Mouse (Mus musculus): ENCODE results near the gene Rad23a. TPM values are rescaled to one million over a fixed set of nuclear protein-coding genes. Genes with fewer than 3 reads are reported as not detected.

Gene Rad23a
- total and polyA plus RNA-seq, 2 experiments = 28.2 to 68.4 TPM

DNA sequence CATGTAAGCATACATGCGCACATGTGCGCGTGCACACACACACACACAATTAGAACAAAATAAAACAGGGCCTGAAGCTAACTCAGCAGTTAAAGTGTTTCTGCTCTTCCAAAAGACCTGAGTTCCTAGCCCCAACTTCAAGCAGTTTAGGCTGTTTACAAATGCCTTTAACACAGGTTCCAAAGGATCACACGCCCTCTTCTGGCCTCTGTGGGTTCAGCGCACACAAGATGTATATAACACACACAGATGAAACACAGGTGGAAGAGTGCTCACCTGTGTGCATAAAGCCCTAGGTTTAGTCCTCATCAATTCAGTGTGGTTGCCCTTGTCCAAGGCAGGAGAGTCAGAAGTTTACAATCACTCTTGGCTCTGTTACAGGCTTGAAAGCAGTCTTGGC lies 34.4 kb downstream of the Rad23a start:
- H3K27ac ChIP-seq (replicated peaks; ENCODE audit: insufficient read depth, low read depth, low read length) = no peak overlapping the region
- DNase-seq (ENCODE audit: extremely low read depth, low read depth, low spot score) = no peak
- no peak overlapping the region for H3K9ac ChIP-seq (ENCODE audit: low read depth, low read length)
- H3K4me1 ChIP-seq (ENCODE audit: control insufficient read depth, insufficient read depth, low read length) = peaks cover 1% of the 10 kb centered on the region; the same call in 1 of the 2 replicates
- no peaks in the 10 kb centered on the region for H3K36me3 ChIP-seq (ENCODE audit: control insufficient read depth, insufficient read depth, low read length)
- no peaks in the 10 kb centered on the region for H3K27me3 ChIP-seq (ENCODE audit: control insufficient read depth, insufficient read depth, low read length)
- no peaks in the 10 kb centered on the region for H3K79me2 ChIP-seq (ENCODE audit: control insufficient read depth, insufficient read depth, low read length)
- no peak for TF ChIP-seq CTCF (IDR thresholded peaks at IDR 0.05; ENCODE audit: low read depth, low read length)
- no peak for TF ChIP-seq POLR2A (IDR thresholded peaks at IDR 0.05; ENCODE audit: extremely low read depth, insufficient read depth, low read length)
- no peak overlapping the region for H3K4me3 ChIP-seq (ENCODE audit: insufficient read depth, low read depth, low read length)
- WGBS = 94% methylated on average over 5 of the region's 5 CpGs

DNA sequence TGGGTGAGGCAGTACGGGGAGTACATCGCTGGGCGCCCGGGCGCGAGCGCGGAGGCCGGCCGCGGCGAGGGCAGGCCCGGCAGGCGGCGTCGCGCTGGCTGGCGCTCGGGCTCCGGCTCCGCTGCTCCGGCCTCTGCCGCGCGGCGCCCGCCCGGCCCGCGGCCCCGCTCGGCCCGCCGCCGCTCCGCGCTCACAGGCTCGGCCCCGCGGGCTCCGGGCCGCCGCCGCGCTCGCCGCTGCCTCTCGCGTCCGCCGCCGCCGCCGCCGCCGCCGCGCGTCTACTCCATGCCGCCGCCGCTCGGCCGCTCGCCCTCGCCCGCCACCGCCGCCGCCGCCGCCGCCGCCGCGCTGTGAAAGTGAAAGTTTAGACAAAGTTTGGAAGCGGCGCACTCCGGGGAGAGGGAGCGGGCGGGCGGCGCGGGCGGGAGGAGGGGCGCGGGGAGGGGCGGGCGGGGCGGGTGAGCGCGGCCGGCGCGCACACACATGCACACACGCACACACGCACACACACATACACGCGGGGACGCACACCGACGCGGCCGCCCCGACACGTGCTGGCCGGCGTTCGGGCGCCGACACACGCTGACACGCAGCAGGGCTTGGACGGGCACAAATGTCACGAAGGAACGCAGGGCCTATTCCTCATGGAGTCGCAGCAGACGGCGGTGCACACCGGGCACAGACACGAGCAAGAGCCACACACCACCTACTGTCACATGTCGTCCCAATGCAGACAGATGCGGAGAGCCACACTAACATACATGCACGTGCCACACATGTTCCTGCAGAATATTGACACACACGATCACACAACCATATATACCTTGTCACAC lies 40.2 kb downstream of the Rad23a start, which contains the start of gene Nfix:
Nfix (minus strand) TSS at position 346 of the 833 bp plus-strand sequence.
- DNase-seq (ENCODE audit: extremely low read depth, low read depth, low spot score) = peak; percentile 51
- 18% methylated on average over 115 of the region's 125 CpGs for WGBS
- peak within 1 kb of the TSS; percentile 82 for H3K27ac ChIP-seq (replicated peaks; ENCODE audit: insufficient read depth, low read depth, low read length)
- H3K36me3 ChIP-seq (ENCODE audit: control insufficient read depth, insufficient read depth, low read length) = peaks cover 2% of the 10 kb centered on the region; the same call in 1 of the 2 replicates
- no peak for TF ChIP-seq POLR2A (IDR thresholded peaks at IDR 0.05; ENCODE audit: extremely low read depth, insufficient read depth, low read length)
- TF ChIP-seq CTCF (IDR thresholded peaks at IDR 0.05; ENCODE audit: low read depth, low read length) = no peak
- H3K27me3 ChIP-seq (ENCODE audit: control insufficient read depth, insufficient read depth, low read length) = no peaks in the 10 kb centered on the region
- peaks cover 28% of the 10 kb centered on the region for H3K4me1 ChIP-seq (ENCODE audit: control insufficient read depth, insufficient read depth, low read length)
- H3K9ac ChIP-seq (ENCODE audit: low read depth, low read length) = peak within 1 kb of the TSS; percentile 100
- H3K79me2 ChIP-seq (ENCODE audit: control insufficient read depth, insufficient read depth, low read length) = peaks cover 44% of the 10 kb centered on the region
- H3K4me3 ChIP-seq (ENCODE audit: insufficient read depth, low read depth, low read length) = peak within 1 kb of the TSS; percentile 83

GRCm38 (mm10) chr8:84799136-84799931 lies 41.1 kb downstream of the Rad23a start:
- H3K27ac ChIP-seq (replicated peaks; ENCODE audit: insufficient read depth, low read depth, low read length) = peak overlapping the region; percentile 82
- H3K4me1 ChIP-seq (ENCODE audit: control insufficient read depth, insufficient read depth, low read length) = peaks cover 34% of the 10 kb centered on the region
- peaks cover 2% of the 10 kb centered on the region; the same call in 1 of the 2 replicates for H3K36me3 ChIP-seq (ENCODE audit: control insufficient read depth, insufficient read depth, low read length)
- 0 out of 2 replicates have a peak, but pooled peaks have one; percentile 10 for TF ChIP-seq CTCF (IDR thresholded peaks at IDR 0.05; ENCODE audit: low read depth, low read length)
- no peak for TF ChIP-seq POLR2A (IDR thresholded peaks at IDR 0.05; ENCODE audit: extremely low read depth, insufficient read depth, low read length)
- peak; percentile 68 for DNase-seq (ENCODE audit: extremely low read depth, low read depth, low spot score)
- H3K27me3 ChIP-seq (ENCODE audit: control insufficient read depth, insufficient read depth, low read length) = no peaks in the 10 kb centered on the region
- H3K4me3 ChIP-seq (ENCODE audit: insufficient read depth, low read depth, low read length) = peak overlapping the region; percentile 83
- H3K79me2 ChIP-seq (ENCODE audit: control insufficient read depth, insufficient read depth, low read length) = peaks cover 47% of the 10 kb centered on the region
- WGBS = 2% methylated on average over 103 of the region's 108 CpGs
- peak overlapping the region; percentile 100 for H3K9ac ChIP-seq (ENCODE audit: low read depth, low read length)

DNA sequence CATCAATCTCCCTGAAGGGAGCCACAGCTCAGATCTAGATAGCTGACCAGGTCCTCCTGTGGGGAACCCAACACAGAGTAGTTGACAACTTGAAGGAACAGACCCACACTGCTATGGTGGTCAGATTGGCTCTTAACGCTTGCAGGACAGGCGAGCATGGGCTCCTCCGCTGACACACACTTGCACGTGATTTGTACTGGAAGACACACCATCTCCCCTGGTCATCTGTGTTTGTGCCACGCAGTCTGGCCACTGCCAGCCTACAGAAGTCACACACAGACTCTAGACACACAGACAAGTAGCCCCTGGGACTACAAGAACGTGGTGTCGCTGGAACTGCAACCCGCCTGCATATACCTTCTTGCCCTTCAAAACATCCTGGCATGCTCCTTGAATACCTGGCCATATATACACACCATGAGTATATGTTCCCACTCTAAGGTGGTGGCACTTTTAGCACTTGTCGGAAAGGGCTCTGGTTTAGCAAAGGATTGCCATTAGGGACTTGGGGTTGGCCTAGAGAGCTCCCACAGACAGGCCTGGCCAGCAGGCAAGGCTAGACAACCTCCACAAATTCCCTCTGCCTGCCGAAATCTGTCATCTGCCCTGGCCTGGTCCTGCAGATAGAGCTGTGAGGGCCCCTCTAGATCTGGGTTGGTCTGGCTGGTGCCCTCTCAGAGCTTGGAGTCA lies 41.9 kb downstream of the Rad23a start:
- 69% methylated on average over 10 of the region's 10 CpGs for WGBS
- no peak for TF ChIP-seq POLR2A (IDR thresholded peaks at IDR 0.05; ENCODE audit: extremely low read depth, insufficient read depth, low read length)
- TF ChIP-seq CTCF (IDR thresholded peaks at IDR 0.05; ENCODE audit: low read depth, low read length) = no peak
- no peaks in the 10 kb centered on the region for H3K27me3 ChIP-seq (ENCODE audit: control insufficient read depth, insufficient read depth, low read length)

GRCm38 (mm10) chr8:84797971-84798370 lies 42.5 kb downstream of the Rad23a start:
- Histone ChIP-seq H3K27me3 (ENCODE audit: control insufficient read depth, insufficient read depth, low read length) (no peaks in the 10 kb centered on the region), H3K27ac (replicated peaks; ENCODE audit: insufficient read depth, low read depth, low read length) (no peak overlapping the region), H3K79me2 (ENCODE audit: control insufficient read depth, insufficient read depth, low read length) (peaks cover 58% of the 10 kb centered on the region), H3K4me1 (ENCODE audit: control insufficient read depth, insufficient read depth, low read length) (peaks cover 44% of the 10 kb centered on the region), H3K36me3 (ENCODE audit: control insufficient read depth, insufficient read depth, low read length) (peaks cover 2% of the 10 kb centered on the region; the same call in 1 of the 2 replicates), H3K9ac (ENCODE audit: low read depth, low read length) (0 out of 2 replicates have a peak overlapping the region, but pooled peaks have one; percentile 6), H3K4me3 (ENCODE audit: insufficient read depth, low read depth, low read length) (no peak overlapping the region)
- DNase-seq (ENCODE audit: extremely low read depth, low read depth, low spot score) = no peak
- 83% methylated on average over 6 of the region's 6 CpGs for WGBS
- TF ChIP-seq POLR2A (IDR thresholded peaks at IDR 0.05; ENCODE audit: extremely low read depth, insufficient read depth, low read length) = no peak
- no peak for TF ChIP-seq CTCF (IDR thresholded peaks at IDR 0.05; ENCODE audit: low read depth, low read length)

More for the DNA sequence above, 41.9 kb downstream of the Rad23a start:
- Histone ChIP-seq H3K9ac (ENCODE audit: low read depth, low read length) (peak overlapping the region; percentile 100), H3K79me2 (ENCODE audit: control insufficient read depth, insufficient read depth, low read length) (peaks cover 52% of the 10 kb centered on the region), H3K4me1 (ENCODE audit: control insufficient read depth, insufficient read depth, low read length) (peaks cover 38% of the 10 kb centered on the region), H3K4me3 (ENCODE audit: insufficient read depth, low read depth, low read length) (peak overlapping the region; percentile 83), H3K36me3 (ENCODE audit: control insufficient read depth, insufficient read depth, low read length) (peaks cover 2% of the 10 kb centered on the region; the same call in 1 of the 2 replicates), H3K27ac (replicated peaks; ENCODE audit: insufficient read depth, low read depth, low read length) (peak overlapping the region; percentile 82)
- DNase-seq (ENCODE audit: extremely low read depth, low read depth, low spot score) = no peak
